Mouse (Mus musculus) layer of hippocampus, postnatal 14 days (tissue): Measurements from ENCODE around the gene Nap1l5. TPM values are rescaled to one million over a fixed set of nuclear protein-coding genes. Genes with fewer than 3 reads are reported as not detected.

ENCODE experiments used
- DNase-seq, 2 experiments: peaks; one replicate each; pipeline ENCODE4 v3.0.0; 2021 to 2022; ENCODE audit warnings: low spot score in 2 of 2, mixed read lengths in 1 of 2
- long read RNA-seq, 2 experiments: library from polyadenylated mRNA; stranded (forward); transcript quantifications; one replicate each; pipeline ENCODE4 v2.0.0; 2021
- total RNA-seq, 2 experiments: library from RNA; stranded (reverse); gene quantifications; 2 replicates each; pipeline ENCODE4 v1.2.3; 2021

The Nap1l5 gene
- 100 to 1,000 TPM; 212 to 254 TPM for total RNA-seq
- long read RNA-seq, experiment 1, transcript Nap1l5-201 (1 exons, 1,844 nt) = major isoform, 237 of 240 reads
- long read RNA-seq, experiment 1, partial matches to known transcripts = 0 of 240 reads
- long read RNA-seq, experiment 1, other reads (novel, unspliced or antisense) = 3 of 240 reads
- long read RNA-seq, experiment 2, transcript Nap1l5-201 (1 exons, 1,844 nt) = major isoform, 245 of 259 reads
- long read RNA-seq, experiment 2, partial matches to known transcripts = 0 of 259 reads
- long read RNA-seq, experiment 2, other reads (novel, unspliced or antisense) = 11 of 259 reads

DNA sequence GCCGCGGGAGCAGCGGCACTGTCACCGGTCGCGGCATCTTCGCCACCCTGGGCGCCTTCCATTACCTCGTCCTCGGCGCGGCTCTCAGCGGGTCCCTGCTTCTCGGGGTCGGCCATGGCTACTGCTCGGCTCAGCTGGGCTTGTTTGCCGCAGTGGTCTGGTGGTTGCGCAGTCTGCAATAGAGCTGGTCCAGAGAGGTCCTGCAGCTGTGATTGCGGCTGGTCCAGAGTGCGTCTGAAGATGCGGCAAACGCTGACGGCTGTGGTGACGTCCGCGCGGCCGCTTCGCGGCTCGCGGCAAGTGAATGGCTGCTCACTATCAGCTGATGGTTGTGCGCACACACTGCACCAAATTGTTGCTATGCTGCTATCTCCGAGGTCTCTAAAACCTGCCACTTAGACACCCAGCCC is at the start of gene Nap1l5:
TSS of gene Nap1l5 (minus strand) at position 225 of the 410 bp plus-strand sequence.
- peak; percentile 66 to 75 for DNase-seq

GRCm38 (mm10) chr6:58951128-58951992 is 44.5 kb upstream of the Nap1l5 start:
- no peak for DNase-seq

GRCm38 (mm10) chr6:58950410-58950809 is 43.5 kb upstream of the Nap1l5 start:
- no peak for DNase-seq

- DNase-seq = peak in 1 of 2 experiments; percentile 64
Observed at GRCm38 (mm10) chr6:58946840-58947239, 40.0 kb upstream of the Nap1l5 start.

DNA sequence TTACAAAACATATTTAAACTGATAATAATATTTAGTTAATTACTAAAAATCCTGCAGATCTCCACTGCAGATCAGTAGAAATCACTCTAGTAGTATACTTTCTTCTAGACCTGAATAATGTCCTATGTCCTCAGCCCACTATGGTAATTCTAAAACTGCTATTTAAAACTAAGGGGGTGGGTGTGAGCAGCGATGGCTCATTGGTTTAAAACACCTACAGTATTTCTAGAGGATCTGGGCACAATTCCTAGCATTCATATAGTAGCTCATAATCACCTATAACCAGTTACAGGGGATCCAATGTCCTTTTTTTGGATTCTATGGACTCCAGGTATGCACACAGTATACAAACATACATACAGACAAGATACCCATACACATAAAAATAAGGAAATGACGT is 39.4 kb upstream of the Nap1l5 start:
- no peak for DNase-seq

GRCm38 (mm10) chr6:58943958-58944357 is 37.1 kb upstream of the Nap1l5 start:
- no peak for DNase-seq

DNA sequence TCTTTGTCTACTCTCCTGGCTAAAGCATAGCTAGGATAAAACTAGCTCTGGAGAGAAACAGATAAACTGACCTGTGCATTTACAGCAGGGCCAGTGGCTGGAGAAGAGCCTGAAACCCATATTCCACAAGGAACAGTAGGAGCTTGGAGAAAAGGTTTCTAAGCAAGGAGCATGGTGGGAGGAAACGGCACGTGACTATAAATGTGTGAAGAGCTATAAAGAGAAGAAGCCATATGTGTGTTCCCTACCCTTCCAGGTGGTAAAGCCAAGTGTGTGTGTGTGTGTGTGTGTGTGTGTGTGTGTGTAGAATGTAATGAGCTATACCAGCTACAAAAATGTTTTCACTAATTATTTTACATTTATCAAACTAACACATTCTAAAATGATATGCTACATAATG is 35.4 kb upstream of the Nap1l5 start:
- DNase-seq = no peak

- no peak for DNase-seq
Observed at GRCm38 (mm10) chr6:58937726-58938125, 30.9 kb upstream of the Nap1l5 start.

DNA sequence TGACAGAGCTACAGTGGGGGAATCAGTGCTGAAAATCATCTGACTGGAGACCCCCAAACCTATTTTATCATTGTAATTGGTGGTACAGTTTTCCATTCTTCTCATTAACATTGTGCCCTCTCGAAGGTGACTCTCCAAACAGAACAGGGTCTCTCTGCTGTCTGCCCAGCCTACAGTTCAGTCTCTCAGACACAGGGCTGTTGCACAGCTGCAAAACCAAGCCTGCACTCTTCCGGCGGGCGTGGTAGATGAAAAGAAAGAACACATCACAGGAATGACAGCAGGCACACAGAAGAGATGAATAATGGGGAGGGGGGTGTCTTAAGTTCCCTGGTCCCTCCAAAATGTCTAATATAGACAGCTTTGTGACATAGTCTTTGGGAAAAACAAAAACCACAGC is 27.3 kb upstream of the Nap1l5 start:
- DNase-seq = no peak

DNA sequence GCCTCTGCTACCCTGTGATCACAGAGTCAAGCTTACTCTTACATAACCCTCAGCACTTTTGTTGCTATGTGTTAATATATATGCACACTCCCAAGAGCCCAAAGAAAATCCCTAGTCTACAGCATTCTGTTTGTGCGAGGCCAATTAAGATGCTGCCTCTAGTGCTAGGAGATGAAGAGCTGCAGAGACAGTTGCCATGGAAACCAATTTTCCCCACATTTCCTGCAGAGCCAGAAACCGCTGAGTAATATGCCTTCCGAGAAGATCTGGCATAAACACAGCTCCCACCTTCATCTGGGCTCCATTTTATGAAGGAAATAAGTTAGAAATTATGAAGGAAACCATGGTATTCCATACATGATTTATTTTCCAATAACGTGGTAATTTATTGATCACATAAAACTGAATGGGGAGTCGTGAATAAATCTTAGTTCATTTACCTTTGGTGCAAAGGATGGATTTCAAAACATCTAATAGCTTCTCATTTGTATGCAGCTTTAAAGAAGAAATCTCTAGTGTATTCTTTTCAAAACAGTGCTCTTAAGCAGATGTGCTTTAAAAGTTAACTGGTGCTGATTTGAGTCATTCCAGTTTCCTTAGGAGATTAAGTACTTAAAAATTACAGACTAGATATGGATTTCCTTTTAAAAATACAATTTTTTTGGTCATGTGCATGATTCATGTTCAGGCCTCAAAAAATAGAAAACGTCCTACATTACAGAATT is 26.5 kb upstream of the Nap1l5 start:
- DNase-seq = peak; percentile 43 to 88

DNA sequence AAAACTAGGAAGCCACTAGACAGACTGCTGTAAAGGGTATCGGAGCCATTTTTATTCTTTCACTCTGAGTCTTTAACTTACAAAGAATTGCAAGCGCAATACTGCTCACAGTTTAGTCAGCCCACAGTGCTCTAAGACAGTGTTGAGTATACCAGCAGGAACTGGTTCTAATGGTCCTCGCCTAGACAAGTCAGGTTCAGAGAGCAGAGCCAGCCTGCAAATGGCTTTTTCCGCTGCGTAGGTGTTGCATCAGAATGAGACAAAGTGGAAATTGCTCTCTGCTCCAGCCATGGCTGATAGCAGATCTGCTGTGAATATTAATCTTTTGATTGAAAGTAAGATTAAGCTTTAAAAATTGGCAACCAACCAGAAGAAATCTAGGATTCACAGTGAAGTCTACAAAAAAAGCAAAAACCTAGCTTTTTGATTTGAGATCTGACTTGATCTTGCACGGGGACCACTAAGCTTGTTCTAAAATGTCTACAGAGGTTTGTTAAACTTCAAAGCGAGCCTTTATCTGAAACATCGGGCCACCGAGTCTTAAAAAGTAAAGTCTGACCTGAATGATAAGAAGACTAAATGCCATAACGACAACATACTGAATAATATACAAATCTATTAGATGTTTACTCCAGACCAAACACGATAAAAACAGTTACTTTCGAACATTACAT is 25.8 kb upstream of the Nap1l5 start:
- DNase-seq = no peak

GRCm38 (mm10) chr6:58931149-58931548 is 24.3 kb upstream of the Nap1l5 start:
- DNase-seq = no peak

GRCm38 (mm10) chr6:58929911-58930431 is 23.1 kb upstream of the Nap1l5 start:
- DNase-seq = no peak

DNA sequence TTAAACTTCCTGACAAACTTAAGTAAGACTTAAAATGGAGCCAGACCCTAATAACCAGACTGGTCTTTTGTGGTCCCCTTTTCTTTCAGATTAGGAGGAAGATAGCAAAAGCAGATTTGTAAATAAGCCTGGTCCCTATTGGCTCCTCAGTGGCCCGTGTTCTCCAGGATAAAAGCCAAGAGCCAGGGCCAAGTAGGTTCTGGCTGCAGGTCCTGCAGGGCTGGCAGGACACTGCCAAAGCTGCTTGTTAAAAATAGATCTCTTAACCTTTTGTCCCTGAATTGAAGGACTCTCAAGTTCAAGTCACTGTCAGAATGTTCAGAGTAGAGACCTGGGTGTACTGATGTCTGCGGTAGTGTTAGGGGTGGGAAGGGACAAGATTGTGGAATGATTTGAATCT is 21.0 kb upstream of the Nap1l5 start:
- peak in 1 of 2 experiments; percentile 49 for DNase-seq

- no peak for DNase-seq
Observed at GRCm38 (mm10) chr6:58922511-58922910, 15.6 kb upstream of the Nap1l5 start.

DNA sequence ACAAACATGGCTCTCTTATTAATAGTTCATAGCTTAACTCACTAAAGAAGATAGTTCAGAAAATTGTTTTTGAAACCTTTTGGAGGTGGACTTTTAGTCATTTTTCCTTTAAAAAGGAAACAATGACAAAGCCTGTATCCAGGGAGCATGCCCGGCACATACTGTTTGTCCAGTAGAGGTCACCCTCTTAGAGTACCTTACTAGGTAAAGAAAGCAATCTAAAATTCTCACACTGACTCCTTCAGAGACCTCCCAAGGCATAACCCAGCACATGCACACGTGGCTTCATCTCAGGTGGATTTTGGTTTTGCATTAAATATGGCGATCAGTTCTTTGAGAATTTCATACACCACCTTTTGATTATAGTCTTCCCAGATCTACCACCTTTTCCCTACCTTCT is 14.7 kb upstream of the Nap1l5 start:
- no peak for DNase-seq

DNA sequence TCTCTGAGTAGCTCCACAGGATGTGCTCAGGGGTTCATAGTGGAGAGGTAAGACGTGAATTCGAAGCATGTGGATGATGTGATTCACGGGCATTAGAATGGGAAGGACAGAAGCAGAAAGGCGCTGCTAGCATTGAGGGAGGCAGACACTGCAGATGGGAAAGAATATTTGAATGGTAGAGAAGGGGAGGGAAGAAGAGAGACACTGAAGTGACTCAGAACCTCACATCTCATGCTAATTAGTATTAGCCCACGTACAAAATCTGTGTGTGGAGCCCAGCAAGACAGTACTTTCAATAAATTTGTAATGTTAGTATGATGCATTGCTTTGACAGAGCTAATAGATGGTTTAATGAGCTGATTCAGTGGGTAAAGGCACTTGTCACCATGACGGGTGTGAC is 13.9 kb upstream of the Nap1l5 start:
- no peak for DNase-seq

DNA sequence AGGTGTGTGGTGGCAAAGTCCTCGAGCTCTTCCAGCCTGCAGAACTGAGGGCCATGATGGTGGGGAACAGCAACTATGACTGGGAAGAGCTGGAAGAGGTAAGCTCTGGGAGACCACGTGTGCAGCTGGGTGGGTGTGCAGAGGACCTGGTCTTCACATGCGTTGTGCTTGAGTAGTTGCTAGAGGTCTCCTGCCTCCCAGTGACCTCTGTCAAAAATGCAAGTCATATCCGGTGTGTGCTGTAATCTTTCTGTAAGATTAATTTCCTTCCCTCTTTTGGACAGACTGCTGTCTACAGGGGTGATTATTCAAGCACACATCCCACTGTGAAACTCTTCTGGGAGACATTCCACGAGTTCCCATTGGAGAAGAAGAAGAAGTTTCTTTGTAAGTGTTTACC is 9.6 kb upstream of the Nap1l5 start:
- DNase-seq = no peak

DNA sequence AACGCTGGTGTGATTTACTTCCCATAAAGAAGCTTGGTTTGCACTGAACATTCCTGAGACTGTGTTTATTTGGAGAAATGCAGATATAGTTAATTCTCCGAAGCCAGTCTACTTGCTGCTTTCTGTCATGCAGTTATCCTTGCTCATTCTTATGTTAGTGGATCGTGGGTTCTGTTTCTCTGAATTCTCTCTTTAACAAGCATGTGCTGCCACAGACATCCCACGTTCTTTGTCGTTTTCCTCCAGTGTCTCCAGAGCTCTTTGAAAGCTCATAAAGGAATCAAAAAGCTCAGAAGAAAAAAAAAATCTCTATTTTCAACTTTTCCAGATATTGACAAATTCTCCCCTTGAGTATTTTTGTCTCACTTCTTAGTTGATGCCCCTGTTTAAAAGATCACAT is 7.1 kb upstream of the Nap1l5 start:
- no peak for DNase-seq

GRCm38 (mm10) chr6:58913551-58913950 is 6.7 kb upstream of the Nap1l5 start:
- DNase-seq = no peak

DNA sequence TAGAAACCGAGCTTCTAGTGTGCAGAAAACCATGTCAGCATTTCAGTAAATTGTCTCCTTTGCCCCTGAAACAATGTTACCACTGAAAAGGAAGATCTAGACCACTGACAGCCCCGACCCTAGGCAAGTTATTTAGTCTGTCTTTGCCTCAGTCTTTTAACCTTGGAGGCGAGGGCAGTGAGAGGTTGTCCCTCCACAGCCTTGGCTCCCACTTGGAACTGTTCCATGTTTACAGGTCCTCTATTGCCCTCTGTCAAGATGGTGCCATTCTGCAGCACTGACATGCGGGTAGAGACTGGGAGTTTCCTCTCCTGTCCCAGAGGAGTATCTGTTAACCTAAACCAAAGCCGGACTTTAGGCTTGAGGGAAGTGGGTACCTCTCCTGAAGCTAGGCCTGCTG is 6.0 kb upstream of the Nap1l5 start:
- DNase-seq = no peak
